Mouse (Mus musculus) left cerebral cortex, postnatal 36 days (tissue): Measurements from ENCODE around the gene Il12a. TPM values are rescaled to one million over a fixed set of nuclear protein-coding genes. Genes with fewer than 3 reads are reported as not detected.

Source experiments
- DNase-seq, 2 experiments: peaks; one replicate each; pipeline ENCODE4 v3.0.0; 2021 to 2022; ENCODE audit warnings: low spot score in 2 of 2, mixed read lengths in 1 of 2
- intact Hi-C: fragments of 180-260 bp; cut with DNase I; formaldehyde crosslinking; loops from one replicate; pipeline ENCODE4 v1.15.1; 2025
- total RNA-seq, 2 experiments: library from RNA; stranded (reverse); gene quantifications; 2 replicates each; pipeline ENCODE4 v1.2.3; 2021

Gene Il12a
- total RNA-seq, result 1 to 10 TPM; 3.1 to 4.3 TPM

DNA sequence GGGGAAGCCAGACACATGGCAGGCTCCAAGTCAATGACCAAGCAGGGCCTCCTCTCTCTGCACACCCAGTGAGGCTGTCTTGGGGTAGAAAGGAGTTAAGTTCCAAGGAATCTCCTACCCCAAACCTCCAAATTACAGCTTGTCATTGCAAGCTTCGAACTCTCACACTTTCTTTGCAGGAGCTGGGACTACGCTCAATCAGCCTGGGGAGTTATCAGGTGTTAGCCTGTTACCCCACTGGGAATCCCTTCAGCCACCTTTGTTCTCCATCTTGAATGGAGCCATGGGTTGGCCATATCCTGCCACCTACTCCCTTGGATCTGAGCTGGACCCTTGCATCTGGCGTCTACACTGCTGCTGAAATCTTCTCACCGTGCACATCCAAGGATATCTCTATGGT, at the start of gene Il12a:
Gene Il12a (plus strand): TSS at position 301 of the 400 bp plus-strand sequence.
- intact Hi-C loops, result no loop called here
- DNase-seq, result no peak

- intact Hi-C loops, result no loop called here
- no peak for DNase-seq
Observed at GRCm38 (mm10) chr3:68642935-68643334, 47.5 kb upstream of the Il12a start.

- DNase-seq, result no peak
- intact Hi-C loops, result no loop called here
Observed at GRCm38 (mm10) chr3:68646387-68647130, 43.9 kb upstream of the Il12a start.

GRCm38 (mm10) chr3:68647282-68647681, 43.2 kb upstream of the Il12a start:
- no peak for DNase-seq

DNA sequence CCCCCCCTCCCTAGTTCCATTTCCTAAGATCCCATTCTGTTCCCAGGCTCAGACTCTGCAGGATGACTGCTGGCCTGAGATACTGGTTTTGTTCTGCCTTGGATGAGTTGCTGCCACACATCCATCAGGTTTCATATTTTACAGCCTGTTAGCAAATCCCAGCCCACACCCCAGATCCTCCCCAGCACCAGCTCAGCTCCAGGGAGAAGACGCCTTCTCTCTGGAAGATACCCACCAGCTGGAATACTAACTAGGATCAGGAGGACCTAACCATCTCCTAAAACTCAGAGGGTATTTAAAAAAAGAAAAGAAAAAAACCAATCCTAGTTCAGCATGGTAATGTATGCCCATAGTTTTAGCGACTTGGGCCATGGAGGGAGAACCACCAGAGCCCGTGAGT, 40.2 kb upstream of the Il12a start:
- intact Hi-C loops, result no loop called here
- DNase-seq, result no peak

More at GRCm38 (mm10) chr3:68647282-68647681, 43.2 kb upstream of the Il12a start:
- intact Hi-C loops, result no loop called here

GRCm38 (mm10) chr3:68656607-68657352, 33.7 kb upstream of the Il12a start:
- intact Hi-C loops, result no loop called here
- DNase-seq, result no peak

DNA sequence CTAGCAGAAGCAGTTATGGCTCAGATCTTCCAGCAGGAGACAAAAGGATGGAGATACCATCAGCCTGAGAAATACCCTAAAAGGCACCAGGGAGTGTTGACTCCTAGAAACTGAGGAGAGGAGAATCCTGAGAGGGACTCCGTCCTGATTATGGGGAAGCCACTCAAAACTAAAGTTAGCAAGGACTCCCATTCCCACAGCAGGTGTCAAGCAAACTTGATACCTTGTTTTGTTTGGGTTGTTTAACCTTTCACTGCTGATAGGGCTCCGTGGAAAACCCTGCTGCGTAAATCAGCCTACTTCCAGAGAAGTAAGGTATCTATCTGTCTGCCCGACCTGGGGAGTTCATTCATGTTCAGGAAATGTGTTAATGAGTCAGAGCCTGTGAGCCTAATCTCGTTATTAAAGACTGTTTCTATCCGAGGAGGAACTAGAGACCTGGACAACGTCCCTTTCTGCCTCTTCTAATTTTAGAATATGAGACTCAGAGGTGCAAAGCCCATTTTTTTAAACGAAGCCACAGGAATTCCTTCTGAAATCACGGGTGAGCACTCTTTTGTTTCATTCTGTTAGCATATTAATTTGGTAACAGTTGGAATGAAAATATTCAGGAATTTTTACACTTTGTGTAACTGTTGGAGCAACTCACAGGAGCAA, 32.7 kb upstream of the Il12a start:
- DNase-seq, result no peak
- intact Hi-C loops, result no loop called here

DNA sequence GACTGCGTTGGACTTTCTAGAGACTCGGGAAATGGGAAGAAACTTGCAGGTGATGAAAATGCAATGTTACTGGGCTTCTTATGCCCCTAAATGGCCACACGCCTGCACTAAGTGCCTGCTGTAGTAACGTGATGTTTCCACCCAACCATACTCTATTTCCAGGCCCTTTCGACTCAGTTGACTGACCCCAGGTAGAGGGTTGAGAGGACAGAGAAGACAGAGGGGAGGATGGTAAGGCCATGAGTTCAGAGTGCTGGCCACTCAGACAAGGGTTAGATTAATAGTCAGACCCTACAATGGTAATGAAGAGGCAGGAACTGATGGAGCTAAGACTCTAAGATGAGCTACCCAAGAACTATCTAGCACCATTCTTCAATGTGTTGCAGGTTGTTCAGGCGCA, 30.4 kb upstream of the Il12a start:
- no peak for DNase-seq
- intact Hi-C loops, result no loop called here

- DNase-seq, result peak in 1 of 2 experiments; percentile 43
- intact Hi-C loops, result no loop called here
Observed at GRCm38 (mm10) chr3:68660538-68660937, 29.9 kb upstream of the Il12a start.

DNA sequence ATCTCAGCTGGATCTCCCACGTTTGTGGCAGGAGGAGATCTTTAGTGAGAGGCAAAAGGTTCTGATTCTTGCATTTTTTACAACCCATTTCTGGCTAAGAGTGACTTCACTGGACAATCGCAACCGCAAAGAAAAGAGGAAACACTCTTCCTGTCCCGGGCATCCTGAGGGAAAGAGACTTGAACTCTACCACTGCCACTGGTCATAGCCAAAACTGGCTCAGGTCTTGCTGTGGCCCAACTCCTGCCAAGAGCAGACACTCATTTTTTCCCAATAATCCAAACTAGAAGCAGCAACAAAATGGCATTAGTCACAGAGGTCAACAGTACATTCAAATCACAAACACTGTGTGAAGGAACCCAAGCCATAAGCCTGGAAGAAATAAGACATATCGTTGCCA, 28.1 kb upstream of the Il12a start:
- intact Hi-C loops, result no loop called here
- no peak for DNase-seq

DNA sequence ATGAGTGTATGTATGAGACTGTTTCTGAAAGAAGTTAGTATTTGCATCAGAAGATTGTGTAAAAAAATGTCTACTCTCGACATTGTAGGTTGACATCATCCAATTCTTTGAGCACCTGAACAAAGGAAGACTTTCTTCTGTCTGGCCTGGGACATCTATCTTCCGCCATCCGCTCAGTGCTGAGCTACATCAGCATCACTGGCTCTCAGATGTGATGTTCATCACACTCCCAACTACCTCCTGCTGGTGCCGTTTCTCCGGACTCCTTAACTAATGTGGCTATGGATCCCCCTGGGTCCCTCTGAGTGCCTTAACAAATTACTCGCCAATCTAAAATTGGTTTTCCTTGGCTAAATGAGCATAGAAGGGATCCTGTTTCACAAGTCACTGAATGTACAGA, 26.1 kb upstream of the Il12a start:
- intact Hi-C loops, result no loop called here
- no peak for DNase-seq

DNA sequence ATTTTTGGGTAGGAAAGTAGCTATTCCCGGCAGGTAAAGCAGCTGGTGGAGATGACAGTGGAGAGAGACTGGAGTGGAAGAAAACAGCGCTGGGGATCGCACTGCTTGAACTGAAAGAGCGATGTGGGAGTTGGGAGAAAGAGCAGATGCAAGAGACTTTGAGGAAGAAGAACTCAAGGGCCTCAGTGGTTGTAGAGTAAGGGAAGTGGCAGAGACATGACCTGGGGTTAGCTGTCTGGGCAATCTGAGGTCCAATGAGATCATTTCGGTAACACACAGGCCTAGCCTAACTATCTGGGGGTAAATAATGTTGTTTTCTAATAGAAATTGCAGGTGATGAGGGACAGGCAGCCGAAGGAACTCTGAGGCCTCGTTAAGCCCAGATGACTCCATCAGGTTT, 24.1 kb upstream of the Il12a start:
- intact Hi-C loops, result no loop called here
- no peak for DNase-seq

DNA sequence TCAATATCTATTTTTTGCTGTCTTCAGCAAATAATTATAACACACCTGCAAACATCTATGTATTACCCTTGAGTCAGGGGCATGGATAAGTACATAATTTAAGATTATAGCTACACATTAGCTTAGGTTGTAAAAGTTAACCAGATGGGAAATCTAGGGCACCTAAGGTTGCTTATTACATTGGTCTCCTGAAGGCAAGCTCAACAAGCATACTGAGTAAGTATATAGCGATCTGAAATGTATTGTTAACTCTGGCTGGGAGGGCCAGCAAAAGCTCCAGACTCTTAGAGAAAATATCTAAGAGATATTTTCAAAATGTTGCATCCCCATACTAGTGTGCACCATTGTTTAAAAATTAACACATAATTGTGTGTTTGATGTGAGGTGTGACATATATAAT, 22.6 kb upstream of the Il12a start:
- intact Hi-C loops, result no loop called here

DNA sequence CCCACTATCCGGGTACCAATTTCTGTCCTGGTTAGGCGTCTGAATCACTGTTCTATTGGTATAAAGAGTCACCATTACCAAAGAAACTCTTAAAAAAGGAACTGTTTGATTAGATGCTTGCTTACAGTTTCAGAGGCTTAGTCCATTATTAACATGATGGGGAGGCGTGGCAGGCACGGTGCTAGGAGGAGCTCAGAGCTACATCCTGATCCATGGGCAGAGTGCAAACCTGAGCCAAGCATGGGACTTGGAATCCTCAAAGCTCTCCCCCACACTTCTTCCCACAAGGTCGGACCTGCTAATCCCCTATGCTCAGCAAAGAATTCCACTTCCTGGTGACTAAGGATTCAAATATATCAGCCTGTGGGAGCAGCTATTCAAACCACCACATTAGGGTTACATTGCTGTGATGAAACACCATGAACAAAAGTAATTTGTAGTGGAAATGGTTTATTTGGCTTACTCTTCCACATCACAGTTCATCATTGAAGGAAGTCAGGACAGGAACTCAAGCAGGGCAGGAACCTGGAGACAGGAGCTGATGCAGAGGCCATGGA, 20.9 kb upstream of the Il12a start:
- intact Hi-C loops, result no loop called here
- DNase-seq, result no peak

More for the DNA sequence above, 22.6 kb upstream of the Il12a start:
- DNase-seq, result no peak

GRCm38 (mm10) chr3:68674721-68675120, 15.7 kb upstream of the Il12a start:
- intact Hi-C loops, result loop anchor here (5.0 kb wide), 1 partner anchor 67 kb away; no protein-coding TSS in a partner anchor
- no peak for DNase-seq

- DNase-seq, result peak; percentile 51 to 56
Observed at GRCm38 (mm10) chr3:68675216-68675835, 15.1 kb upstream of the Il12a start.

GRCm38 (mm10) chr3:68675980-68676678, 14.3 kb upstream of the Il12a start:
- no peak for DNase-seq
- intact Hi-C loops, result loop anchor here (5.0 kb wide), 1 partner anchor 69 kb away; no protein-coding TSS in a partner anchor

More at GRCm38 (mm10) chr3:68675216-68675835, 15.1 kb upstream of the Il12a start:
- intact Hi-C loops, result loop anchor here (5.0 kb wide), 1 partner anchor 68 kb away; no protein-coding TSS in a partner anchor

GRCm38 (mm10) chr3:68676831-68677303, 13.6 kb upstream of the Il12a start:
- DNase-seq, result peak; percentile 80
- intact Hi-C loops, result loop anchor here (5.0 kb wide), 1 partner anchor 70 kb away; no protein-coding TSS in a partner anchor
